Mouse (Mus musculus): ENCODE measurements around the gene B230307C23Rik. TPM values are rescaled to one million over a fixed set of nuclear protein-coding genes. Genes with fewer than 3 reads are reported as not detected.
"Not testable (repeated sequence)": the region's sequence is repeated elsewhere in the genome, so short reads cannot be mapped to it uniquely, and the experiment has no call there.

B230307C23Rik gene
- polyA plus RNA-seq, 1 experiment: 13.6 TPM

- Histone ChIP-seq H3K4me1 (ENCODE audit: control insufficient read depth, insufficient read depth, low read length) (no peaks in the 10 kb centered on the region), H3K27ac (ENCODE audit: control insufficient read depth, insufficient read depth, low read depth, low read length, poor library complexity) (no peak overlapping the region), H3K4me3 (replicated peaks; ENCODE audit: control insufficient read depth, low read depth, low read length) (no peak overlapping the region)
- no peak for TF ChIP-seq CTCF (IDR thresholded peaks at IDR 0.05; ENCODE audit: control insufficient read depth, insufficient read depth, low read length)
- no peak for TF ChIP-seq POLR2A (IDR thresholded peaks at IDR 0.05; ENCODE audit: borderline replicate concordance, control insufficient read depth, low read depth, low read length)
- 71% methylated on average over 1 of the region's 1 CpGs for WGBS
Measured at GRCm38 (mm10) chr16:97981362-97981761, 15.8 kb upstream of the B230307C23Rik start.

- H3K4me1 ChIP-seq (ENCODE audit: control insufficient read depth, insufficient read depth, low read length): no peaks in the 10 kb centered on the region
- H3K4me3 ChIP-seq (replicated peaks; ENCODE audit: control insufficient read depth, low read depth, low read length): no peak overlapping the region
- no peak for TF ChIP-seq POLR2A (IDR thresholded peaks at IDR 0.05; ENCODE audit: borderline replicate concordance, control insufficient read depth, low read depth, low read length)
- TF ChIP-seq CTCF (IDR thresholded peaks at IDR 0.05; ENCODE audit: control insufficient read depth, insufficient read depth, low read length): no peak
- 81% methylated on average over 5 of the region's 5 CpGs for WGBS
- no peak overlapping the region for H3K27ac ChIP-seq (ENCODE audit: control insufficient read depth, insufficient read depth, low read depth, low read length, poor library complexity)
Measured at GRCm38 (mm10) chr16:97984589-97984988, 12.5 kb upstream of the B230307C23Rik start.

GRCm38 (mm10) chr16:97991517-97991916 lies 5.6 kb upstream of the B230307C23Rik start:
- TF ChIP-seq POLR2A (IDR thresholded peaks at IDR 0.05; ENCODE audit: borderline replicate concordance, control insufficient read depth, low read depth, low read length): no peak
- TF ChIP-seq CTCF (IDR thresholded peaks at IDR 0.05; ENCODE audit: control insufficient read depth, insufficient read depth, low read length): no peak
- no peak overlapping the region for H3K27ac ChIP-seq (ENCODE audit: control insufficient read depth, insufficient read depth, low read depth, low read length, poor library complexity)
- H3K4me1 ChIP-seq (ENCODE audit: control insufficient read depth, insufficient read depth, low read length): peaks cover 2% of the 10 kb centered on the region; the same call in 1 of the 2 replicates
- no peak overlapping the region for H3K4me3 ChIP-seq (replicated peaks; ENCODE audit: control insufficient read depth, low read depth, low read length)
- WGBS: 60% methylated on average over 2 of the region's 2 CpGs

GRCm38 (mm10) chr16:97992477-97992876 lies 4.6 kb upstream of the B230307C23Rik start:
- 72% methylated on average over 3 of the region's 3 CpGs for WGBS
- H3K27ac ChIP-seq (ENCODE audit: control insufficient read depth, insufficient read depth, low read depth, low read length, poor library complexity); H3K4me3 ChIP-seq (replicated peaks; ENCODE audit: control insufficient read depth, low read depth, low read length); H3K4me1 ChIP-seq (ENCODE audit: control insufficient read depth, insufficient read depth, low read length): not testable (repeated sequence)

GRCm38 (mm10) chr16:97995849-97996615 lies 1.1 kb upstream of the B230307C23Rik start:
- H3K4me3 ChIP-seq (replicated peaks; ENCODE audit: control insufficient read depth, low read depth, low read length): no peak overlapping the region
- WGBS: 0% methylated on average over 1 of the region's 1 CpGs
- TF ChIP-seq CTCF (IDR thresholded peaks at IDR 0.05; ENCODE audit: control insufficient read depth, insufficient read depth, low read length): no peak
- no peak for TF ChIP-seq POLR2A (IDR thresholded peaks at IDR 0.05; ENCODE audit: borderline replicate concordance, control insufficient read depth, low read depth, low read length)
- H3K4me1 ChIP-seq (ENCODE audit: control insufficient read depth, insufficient read depth, low read length): peaks cover 2% of the 10 kb centered on the region; the same call in 1 of the 2 replicates
- no peak overlapping the region; the same call in 1 of the 2 replicates for H3K27ac ChIP-seq (ENCODE audit: control insufficient read depth, insufficient read depth, low read depth, low read length, poor library complexity)

- H3K4me1 ChIP-seq (ENCODE audit: control insufficient read depth, insufficient read depth, low read length): not testable (repeated sequence)
- H3K4me3 ChIP-seq (replicated peaks; ENCODE audit: control insufficient read depth, low read depth, low read length): peak overlapping the region; percentile 91
- H3K27ac ChIP-seq (ENCODE audit: control insufficient read depth, insufficient read depth, low read depth, low read length, poor library complexity): peak overlapping the region; percentile 60
- 0% methylated on average over 8 of the region's 8 CpGs for WGBS
- TF ChIP-seq POLR2A (IDR thresholded peaks at IDR 0.05; ENCODE audit: borderline replicate concordance, control insufficient read depth, low read depth, low read length): peak; percentile 48; the same call in 1 of the 2 replicates
Measured at GRCm38 (mm10) chr16:97997383-97997731, 242 bp downstream of the B230307C23Rik start.

GRCm38 (mm10) chr16:98022081-98022480 lies 25.0 kb downstream of the B230307C23Rik start:
- no peaks in the 10 kb centered on the region; the same call in 1 of the 2 replicates for H3K4me1 ChIP-seq (ENCODE audit: control insufficient read depth, insufficient read depth, low read length)
- TF ChIP-seq POLR2A (IDR thresholded peaks at IDR 0.05; ENCODE audit: borderline replicate concordance, control insufficient read depth, low read depth, low read length) (no peak), CTCF (IDR thresholded peaks at IDR 0.05; ENCODE audit: control insufficient read depth, insufficient read depth, low read length) (no peak)
- WGBS: 83% methylated on average over 3 of the region's 3 CpGs
- no peak overlapping the region for H3K4me3 ChIP-seq (replicated peaks; ENCODE audit: control insufficient read depth, low read depth, low read length)
- H3K27ac ChIP-seq (ENCODE audit: control insufficient read depth, insufficient read depth, low read depth, low read length, poor library complexity): no peak overlapping the region

- TF ChIP-seq CTCF (IDR thresholded peaks at IDR 0.05; ENCODE audit: control insufficient read depth, insufficient read depth, low read length) (peak; percentile 53), POLR2A (IDR thresholded peaks at IDR 0.05; ENCODE audit: borderline replicate concordance, control insufficient read depth, low read depth, low read length) (no peak)
- WGBS: 79% methylated on average over 2 of the region's 2 CpGs
- no peak overlapping the region for H3K4me3 ChIP-seq (replicated peaks; ENCODE audit: control insufficient read depth, low read depth, low read length)
- H3K27ac ChIP-seq (ENCODE audit: control insufficient read depth, insufficient read depth, low read depth, low read length, poor library complexity): no peak overlapping the region
- no peaks in the 10 kb centered on the region; the same call in 1 of the 2 replicates for H3K4me1 ChIP-seq (ENCODE audit: control insufficient read depth, insufficient read depth, low read length)
Measured at GRCm38 (mm10) chr16:98022657-98023345, 25.7 kb downstream of the B230307C23Rik start.

GRCm38 (mm10) chr16:98026186-98026585 lies 29.1 kb downstream of the B230307C23Rik start:
- not testable (repeated sequence) for H3K4me3 ChIP-seq (replicated peaks; ENCODE audit: control insufficient read depth, low read depth, low read length); H3K4me1 ChIP-seq (ENCODE audit: control insufficient read depth, insufficient read depth, low read length); H3K27ac ChIP-seq (ENCODE audit: control insufficient read depth, insufficient read depth, low read depth, low read length, poor library complexity)
- WGBS: 82% methylated on average over 8 of the region's 8 CpGs

- not testable (repeated sequence) for H3K27ac ChIP-seq (ENCODE audit: control insufficient read depth, insufficient read depth, low read depth, low read length, poor library complexity); H3K4me1 ChIP-seq (ENCODE audit: control insufficient read depth, insufficient read depth, low read length); H3K4me3 ChIP-seq (replicated peaks; ENCODE audit: control insufficient read depth, low read depth, low read length)
- 84% methylated on average over 2 of the region's 2 CpGs for WGBS
Measured at GRCm38 (mm10) chr16:98034971-98035370, 37.9 kb downstream of the B230307C23Rik start.

Measured in bone marrow, adult 2 months (tissue).